Mouse (Mus musculus) liver, postnatal 0 days (tissue): ENCODE measurements at regions not wholly inside any gene's neighbourhood (a gene's known extent, or its start where the extent isn't known, plus 50 kb on each side); places are given as distances from the start of the nearest gene placed in this dataset.

Experiments
- CTCF ChIP-seq: sonication (generic); IDR thresholded peaks from 2 replicates; pipeline ENCODE4 v1.5.1; 2016; ENCODE audit warnings: antibody characterized with exemption, low read depth
- EP300 ChIP-seq: IDR thresholded peaks from 2 replicates; pipeline ENCODE4 v1.6.1; 2016; ENCODE audit warnings: antibody characterized with exemption, low read depth, mild to moderate bottlenecking

GRCm38 (mm10) chr10:116686741-116687140 lies 105.4 kb upstream of the Cnot2 start:
- TF ChIP-seq CTCF (no peak), EP300 (no peak)
